Comparison of ENCODE assay signal across 8 mouse cellular contexts in genomic region chr10:91170143-91170941, GRCm38 (mm10). TPM values are rescaled to one million over a fixed set of nuclear protein-coding genes. Genes with fewer than 3 reads are reported as not detected.
DNase-seq lines count a peak whose midpoint lies in the region; ATAC-seq and TF ChIP-seq lines count a peak whose summit lies in the region.

No protein-coding gene starts in this region.

- no peaks in the 10 kb centered on the region for H3K9me3 ChIP-seq in hindbrain, embryonic 12.5 days (replicated peaks)

- no peaks in the 10 kb centered on the region for H3K27me3 ChIP-seq in hindbrain, embryonic 12.5 days

- H3K4me2 ChIP-seq in hindbrain, embryonic 12.5 days (replicated peaks) = peak overlapping the region; percentile 71

- intact Hi-C loops in left cerebral cortex, adult 2 months (cut with DNase I) = loop anchor here (2.0 kb wide), 1 partner anchor 66 kb away; no protein-coding TSS in a partner anchor

- peak overlapping the region; percentile 100 for H3K9ac ChIP-seq in hindbrain, embryonic 12.5 days

- H3K4me1 ChIP-seq in hindbrain, embryonic 12.5 days = peaks cover 29% of the 10 kb centered on the region

- peak overlapping the region; percentile 99 for H3K4me3 ChIP-seq in hindbrain, embryonic 12.5 days
- peak overlapping the region; percentile 96 for H3K4me3 ChIP-seq in left cerebral cortex, adult 2 months

- peak; percentile 77 for TF ChIP-seq CTCF in left cerebral cortex, adult 2 months (IDR thresholded peaks at IDR 0.05)

- H3K27ac ChIP-seq in hindbrain, embryonic 12.5 days = peak overlapping the region; percentile 100
- peak overlapping the region; percentile 95 for H3K27ac ChIP-seq in left cerebral cortex, adult 2 months

- under 1% methylated on average over 50 of the region's 50 CpGs for WGBS in hindbrain, embryonic 12.5 days

- peak; percentile 96 for DNase-seq in NIH3T3 (ENCODE audit: low read depth)
- peak; percentile 85 for DNase-seq in cerebellum, adult 9-11 months
- peak; percentile 68 to 81 for DNase-seq in frontal cortex, postnatal 10 days (ENCODE audit: low spot score in 2 of 2)
- peak; percentile 80 to 83 for DNase-seq in left cerebral cortex, adult 2 months (ENCODE audit: extremely low spot score in 1 of 2, low spot score in 2 of 2)
- DNase-seq in right cerebral cortex, adult 2 months (ENCODE audit: low spot score in 2 of 2) = peak; percentile 84 to 85
- DNase-seq in urinary bladder, postnatal 10 days (ENCODE audit: low spot score) = peak; percentile 56

- H3K36me3 ChIP-seq in hindbrain, embryonic 12.5 days = peaks cover 6% of the 10 kb centered on the region; the same call in 1 of the 2 replicates

- peak; percentile 38; the same call in 1 of the 2 replicates for ATAC-seq in hindbrain, embryonic 12.5 days (ENCODE audit: low FRiP score)
- peak; percentile 69 for ATAC-seq in megakaryocyte, adult 5-6 weeks (ENCODE audit: poor library complexity, severe bottlenecking)

RNA-seq across cellular contexts. Expression of gene Tmpo, which starts 10.8 kb away (rescaled TPM):
- 298 and 322 TPM in 2 replicates for polyA plus RNA-seq in hindbrain, embryonic 12.5 days (2016; fragmentation: Nextera tagmentation; extraction: Ambion mirVana)
- 10 to 100 TPM; 40.4 to 40.6 TPM for total RNA-seq in left cerebral cortex, adult 2 months (2021)
- 559 and 619 TPM in 2 replicates for total RNA-seq in megakaryocyte, adult 5-6 weeks (2015)
- total RNA-seq in megakaryocyte, adult 5-6 weeks (2017) = 895 and 963 TPM in 2 replicates

RNA-seq across cellular contexts. Expression of gene Slc25a3, which starts 46.5 kb away (rescaled TPM):
- 386 and 390 TPM in 2 replicates for polyA plus RNA-seq in hindbrain, embryonic 12.5 days (2016; fragmentation: Nextera tagmentation; extraction: Ambion mirVana)
- total RNA-seq in left cerebral cortex, adult 2 months (2021) = 100 to 1,000 TPM; 501 to 539 TPM
- 402 and 461 TPM in 2 replicates for total RNA-seq in megakaryocyte, adult 5-6 weeks (2015)
- 143 and 163 TPM in 2 replicates for total RNA-seq in megakaryocyte, adult 5-6 weeks (2017)

Comparison
In these comparisons a context has a peak if more than half of its experiments do, and no peak if none do; other contexts are left out.
1. Peak in every context shown above with its lines: DNase-seq, ATAC-seq, H3K4me3 ChIP-seq and H3K27ac ChIP-seq.
2. RNA of gene Tmpo, which starts 10.8 kb away (total RNA-seq): 559 to 963 TPM in megakaryocyte, adult 5-6 weeks; 40.4 to 40.6 TPM in left cerebral cortex, adult 2 months; every median in the first group is over 10 times any median in the second.